Mouse (Mus musculus) hindbrain, embryonic 13.5 days (tissue): ENCODE data around the gene Peli2. TPM values are rescaled to one million over a fixed set of nuclear protein-coding genes. Genes with fewer than 3 reads are reported as not detected.

Source experiments
- ATAC-seq: fragments of 200-750 bp; cut with Nextera tagmentation; 2 replicates; pipeline ENCODE4 v1.8.0; 2017; ENCODE audit warnings: moderate TSS enrichment; ENCODE audit not compliant: low FRiP score
- H3K27ac ChIP-seq: fragments of 300-500 bp; sonication (generic); 2 replicates; pipeline ENCODE4 v1.5.1; 2015; ENCODE audit warnings: inconsistent platforms, mild to moderate bottlenecking, moderate library complexity
- H3K27me3 ChIP-seq: fragments of 300-500 bp; sonication (generic); 2 replicates; pipeline ENCODE4 v1.6.1; 2015; ENCODE audit warnings: mild to moderate bottlenecking, inconsistent platforms
- H3K36me3 ChIP-seq: fragments of 300-500 bp; sonication (generic); 2 replicates; pipeline ENCODE4 v1.6.1; 2015; ENCODE audit warnings: mild to moderate bottlenecking, inconsistent platforms
- H3K4me1 ChIP-seq: fragments of 300-500 bp; sonication (generic); replicated peaks from 2 replicates; pipeline ENCODE4 v1.6.1; 2015; ENCODE audit warnings: inconsistent platforms
- H3K4me2 ChIP-seq: fragments of 300-500 bp; sonication (generic); 2 replicates; pipeline ENCODE4 v1.6.1; 2015; ENCODE audit warnings: inconsistent platforms, mild to moderate bottlenecking, moderate library complexity
- H3K4me3 ChIP-seq: fragments of 300-500 bp; sonication (generic); 2 replicates; pipeline ENCODE4 v1.5.1; 2015; ENCODE audit warnings: mild to moderate bottlenecking, inconsistent platforms
- H3K9ac ChIP-seq: fragments of 300-500 bp; sonication (generic); 2 replicates; pipeline ENCODE4 v1.6.1; 2015; ENCODE audit warnings: mild to moderate bottlenecking, inconsistent platforms
- H3K9me3 ChIP-seq: fragments of 300-500 bp; sonication (generic); 2 replicates; pipeline ENCODE4 v1.6.1; 2016; ENCODE audit warnings: inconsistent platforms
- WGBS: fragments of 180-500 bp; shearing (Covaris S2); methylation state at CpG from one replicate; pipeline ENCODE4 v1.1.7; 2015; 5-methylcytosine and 5-hydroxymethylcytosine counted together
- polyA plus RNA-seq: library from polyadenylated mRNA; unstranded; fragments of >200 nt; fragmentation: Nextera tagmentation; extraction: Ambion mirVana; gene quantifications from 2 replicates; pipeline ENCODE4 v1.2.1, GENCODE M21; 2015

Peli2 gene
- polyA plus RNA-seq, 1 experiment from 2014 or later, result 10.6 TPM

DNA sequence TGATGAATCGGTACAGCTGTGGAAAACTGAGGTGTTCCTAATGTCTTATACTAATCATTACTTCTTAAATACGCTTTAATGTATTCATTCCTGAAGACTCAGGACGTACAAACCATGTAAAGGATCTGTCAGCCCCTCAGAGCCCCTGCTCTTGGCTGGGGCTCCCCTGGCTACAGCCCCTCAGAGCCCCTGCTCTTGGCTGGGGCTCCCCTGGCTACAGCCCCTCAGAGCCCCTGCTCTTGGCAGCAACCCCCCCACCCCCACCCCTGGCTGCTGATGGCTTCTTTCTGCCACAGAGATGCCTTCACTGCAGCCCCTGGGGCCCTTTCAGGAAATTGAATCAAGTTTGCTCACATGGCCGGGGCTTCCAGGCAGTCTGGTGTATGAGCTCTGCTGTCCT lies 22.5 kb downstream of the Peli2 start:
- Histone ChIP-seq H3K4me2 (no peak overlapping the region), H3K4me1 (peaks cover 31% of the 10 kb centered on the region), H3K36me3 (no peaks in the 10 kb centered on the region), H3K9me3 (no peaks in the 10 kb centered on the region), H3K9ac (peak overlapping the region; percentile 51; the same call in 1 of the 2 replicates), H3K27ac (no peak overlapping the region), H3K27me3 (no peaks in the 10 kb centered on the region), H3K4me3 (no peak overlapping the region)
- whole genome bisulfite sequencing, result 32% methylated on average over 4 of the region's 4 CpGs
- ATAC-seq, result no peak

GRCm38 (mm10) chr14:48144330-48144729 lies 23.7 kb downstream of the Peli2 start:
- WGBS, result 94% methylated on average over 17 of the region's 17 CpGs

DNA sequence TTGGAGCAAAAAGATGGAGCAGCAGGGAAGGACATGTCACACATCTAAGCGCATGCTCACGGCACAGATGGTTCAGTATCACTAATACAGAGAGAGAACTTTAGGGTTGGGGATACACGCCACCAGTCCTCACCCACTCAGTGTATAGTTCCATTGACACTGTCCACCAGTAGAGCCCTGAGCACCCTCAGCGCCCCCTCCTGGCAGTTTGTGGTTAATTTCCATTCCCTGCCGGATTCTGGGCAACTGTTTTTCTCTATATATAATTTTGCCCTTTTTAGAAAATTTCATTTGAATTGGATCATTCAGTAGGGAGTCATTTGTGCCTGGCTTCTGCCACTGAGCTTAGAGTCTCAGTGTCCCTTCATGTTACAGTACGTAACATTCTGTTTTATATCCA lies 27.1 kb downstream of the Peli2 start:
- no peaks in the 10 kb centered on the region for H3K9me3 ChIP-seq
- no peak for ATAC-seq
- no peak overlapping the region for H3K4me3 ChIP-seq
- peaks cover 13% of the 10 kb centered on the region for H3K4me1 ChIP-seq
- 84% methylated on average over 6 of the region's 6 CpGs for WGBS
- H3K27ac ChIP-seq, result no peak overlapping the region
- no peaks in the 10 kb centered on the region for H3K27me3 ChIP-seq
- H3K4me2 ChIP-seq, result no peak overlapping the region
- no peak overlapping the region for H3K9ac ChIP-seq
- H3K36me3 ChIP-seq, result no peaks in the 10 kb centered on the region

More at GRCm38 (mm10) chr14:48144330-48144729, 23.7 kb downstream of the Peli2 start:
- Histone ChIP-seq H3K27me3 (no peaks in the 10 kb centered on the region), H3K36me3 (no peaks in the 10 kb centered on the region), H3K4me2 (no peak overlapping the region), H3K27ac (no peak overlapping the region), H3K9ac (no peak overlapping the region), H3K9me3 (no peaks in the 10 kb centered on the region), H3K4me1 (peaks cover 21% of the 10 kb centered on the region), H3K4me3 (no peak overlapping the region)
- no peak for ATAC-seq

GRCm38 (mm10) chr14:48148615-48149014 lies 28.0 kb downstream of the Peli2 start:
- Histone ChIP-seq H3K4me1 (peaks cover 3% of the 10 kb centered on the region), H3K9ac (no peak overlapping the region), H3K27ac (no peak overlapping the region), H3K4me2 (no peak overlapping the region), H3K36me3 (no peaks in the 10 kb centered on the region), H3K4me3 (no peak overlapping the region), H3K27me3 (no peaks in the 10 kb centered on the region), H3K9me3 (no peaks in the 10 kb centered on the region)
- ATAC-seq, result no peak
- WGBS, result 88% methylated on average over 6 of the region's 6 CpGs

DNA sequence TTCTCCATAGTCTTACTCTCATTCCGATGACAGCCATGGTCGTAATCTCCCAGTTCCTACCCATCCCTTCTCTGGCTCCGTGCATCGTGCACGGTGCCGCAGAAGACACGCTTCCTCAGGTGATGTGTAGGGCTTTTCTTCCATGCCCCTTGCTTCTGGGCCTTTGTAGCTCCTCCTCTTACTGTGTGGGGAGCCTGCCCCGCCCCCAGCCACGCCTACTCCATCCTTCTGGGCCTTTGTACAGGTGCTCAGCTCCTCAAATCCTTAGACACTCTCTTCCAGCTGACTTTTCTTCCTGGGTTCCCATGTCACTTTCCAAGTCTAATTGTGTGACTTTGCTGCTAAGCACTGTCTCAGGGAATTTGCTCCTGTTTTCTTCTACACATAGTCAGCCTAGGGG lies 28.7 kb downstream of the Peli2 start:
- WGBS, result 94% methylated on average over 9 of the region's 9 CpGs
- H3K4me2 ChIP-seq, result no peak overlapping the region
- H3K4me3 ChIP-seq, result no peak overlapping the region
- H3K36me3 ChIP-seq, result no peaks in the 10 kb centered on the region
- no peak overlapping the region for H3K9ac ChIP-seq
- H3K27ac ChIP-seq, result no peak overlapping the region
- no peaks in the 10 kb centered on the region for H3K27me3 ChIP-seq
- no peaks in the 10 kb centered on the region for H3K9me3 ChIP-seq
- H3K4me1 ChIP-seq, result no peaks in the 10 kb centered on the region
- ATAC-seq, result no peak

DNA sequence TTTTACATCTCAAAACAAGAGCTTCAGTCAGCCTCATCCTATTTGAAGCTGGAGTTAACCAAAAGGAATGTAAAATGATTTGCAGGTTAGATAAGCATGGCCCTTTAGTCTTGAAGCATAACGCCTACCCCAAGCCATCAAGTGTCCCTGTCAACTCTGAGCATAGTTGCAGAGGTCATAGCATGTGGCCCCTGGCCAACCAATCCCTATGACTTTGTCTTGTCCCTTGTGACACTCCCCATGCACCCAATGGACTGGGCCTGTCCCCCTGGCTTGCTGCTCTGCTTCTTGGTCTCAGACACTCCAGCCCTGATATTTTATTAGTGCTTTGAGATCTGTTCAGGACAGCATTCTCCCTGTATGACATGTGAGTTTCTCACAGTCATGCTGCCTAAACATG lies 30.3 kb downstream of the Peli2 start:
- Histone ChIP-seq H3K4me3 (no peak overlapping the region), H3K4me1 (peaks cover 7% of the 10 kb centered on the region; the same call in 1 of the 2 replicates), H3K4me2 (no peak overlapping the region), H3K36me3 (no peaks in the 10 kb centered on the region), H3K9me3 (no peaks in the 10 kb centered on the region), H3K27ac (no peak overlapping the region), H3K9ac (no peak overlapping the region), H3K27me3 (no peaks in the 10 kb centered on the region)
- 92% methylated on average over 1 of the region's 1 CpGs for WGBS
- ATAC-seq, result no peak

DNA sequence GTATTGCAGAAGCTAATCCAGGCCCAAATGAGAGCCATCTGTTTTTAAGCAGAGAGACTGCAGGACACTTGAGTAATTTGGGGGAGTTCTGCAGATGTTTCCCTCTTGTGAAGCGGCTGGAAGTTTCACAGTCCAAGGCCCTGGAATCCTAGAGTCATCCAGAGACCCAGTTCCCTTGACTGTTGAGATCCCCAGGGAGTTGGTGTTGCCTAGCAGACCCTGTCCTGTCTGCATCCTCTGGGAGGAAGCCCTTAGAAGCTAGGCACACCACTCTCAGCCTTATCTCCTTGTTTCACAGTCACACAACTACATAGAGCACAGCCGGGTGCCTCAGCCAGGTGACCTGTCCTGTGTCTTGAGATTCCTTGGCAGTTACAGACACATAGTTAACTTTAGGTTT lies 30.9 kb downstream of the Peli2 start:
- H3K9me3 ChIP-seq, result no peaks in the 10 kb centered on the region
- no peak for ATAC-seq
- no peaks in the 10 kb centered on the region for H3K36me3 ChIP-seq
- H3K27ac ChIP-seq, result no peak overlapping the region
- WGBS, result 88% methylated on average over 2 of the region's 2 CpGs
- H3K4me3 ChIP-seq, result no peak overlapping the region
- H3K9ac ChIP-seq, result no peak overlapping the region
- H3K27me3 ChIP-seq, result no peaks in the 10 kb centered on the region
- peaks cover 7% of the 10 kb centered on the region; the same call in 1 of the 2 replicates for H3K4me1 ChIP-seq
- H3K4me2 ChIP-seq, result no peak overlapping the region

GRCm38 (mm10) chr14:48153064-48153463 lies 32.4 kb downstream of the Peli2 start:
- H3K9me3 ChIP-seq, result no peaks in the 10 kb centered on the region
- H3K36me3 ChIP-seq, result no peaks in the 10 kb centered on the region
- H3K27me3 ChIP-seq, result no peaks in the 10 kb centered on the region
- no peak overlapping the region for H3K27ac ChIP-seq
- H3K4me2 ChIP-seq, result no peak overlapping the region
- peaks cover 7% of the 10 kb centered on the region for H3K4me1 ChIP-seq
- WGBS, result 88% methylated on average over 2 of the region's 2 CpGs
- ATAC-seq, result no peak
- H3K9ac ChIP-seq, result no peak overlapping the region
- no peak overlapping the region for H3K4me3 ChIP-seq

DNA sequence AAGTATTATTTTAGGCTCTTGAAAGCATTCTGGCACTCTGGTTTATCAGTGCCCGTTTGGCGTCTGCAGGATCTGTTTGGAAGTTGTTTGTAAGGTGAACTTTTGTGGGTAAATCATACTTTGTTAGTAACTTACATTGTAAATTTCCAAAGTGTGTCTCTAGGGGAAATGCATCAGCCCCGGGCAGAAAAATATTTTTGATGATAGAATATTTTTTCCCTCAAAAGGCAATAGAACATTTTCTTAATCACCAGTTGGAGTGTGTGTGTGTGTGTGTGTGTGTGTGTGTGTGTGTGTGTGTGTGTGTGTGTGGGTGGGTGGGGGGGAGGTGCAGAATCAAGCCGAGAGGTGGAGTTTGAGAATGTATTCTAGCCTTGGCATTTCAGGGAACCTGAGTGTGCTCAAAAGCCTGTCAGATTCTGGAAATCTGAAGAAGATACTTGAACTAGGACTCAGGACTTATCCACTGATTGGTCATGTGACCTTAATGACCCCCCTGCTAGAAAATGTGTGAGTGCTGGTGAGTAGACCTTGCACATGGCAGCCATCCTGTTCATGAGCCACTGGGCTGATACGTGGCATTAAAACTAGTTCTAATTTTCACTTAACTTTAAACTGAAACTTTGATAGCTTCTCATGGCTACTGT lies 33.4 kb downstream of the Peli2 start:
- H3K27me3 ChIP-seq, result no peaks in the 10 kb centered on the region
- no peak overlapping the region for H3K4me3 ChIP-seq
- WGBS, result 88% methylated on average over 5 of the region's 5 CpGs
- no peaks in the 10 kb centered on the region for H3K36me3 ChIP-seq
- no peak overlapping the region for H3K4me2 ChIP-seq
- no peak for ATAC-seq
- H3K27ac ChIP-seq, result no peak overlapping the region
- peaks cover 11% of the 10 kb centered on the region for H3K4me1 ChIP-seq
- no peak overlapping the region for H3K9ac ChIP-seq
- H3K9me3 ChIP-seq, result no peaks in the 10 kb centered on the region

DNA sequence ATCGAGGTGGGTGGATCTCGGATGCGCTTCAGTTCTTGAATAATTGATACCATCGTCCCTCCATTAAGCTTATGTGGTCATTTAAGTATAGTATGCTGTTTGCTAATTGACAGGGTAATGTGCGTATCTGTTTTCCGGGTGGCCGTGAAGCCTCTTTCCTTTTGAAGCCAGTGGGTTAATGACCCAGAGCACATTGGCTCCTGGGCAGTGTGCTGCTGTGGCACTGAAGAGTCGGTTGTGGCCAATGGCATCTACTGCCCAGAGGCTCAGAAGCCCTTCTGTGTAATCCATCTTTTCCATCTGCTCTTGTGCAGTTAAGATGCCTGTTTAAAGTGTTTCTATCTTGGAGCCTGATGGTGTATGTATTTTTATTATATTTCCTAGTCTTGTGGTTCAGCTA lies 34.0 kb downstream of the Peli2 start:
- Histone ChIP-seq H3K9me3 (no peaks in the 10 kb centered on the region), H3K36me3 (no peaks in the 10 kb centered on the region), H3K4me2 (no peak overlapping the region), H3K27me3 (no peaks in the 10 kb centered on the region), H3K27ac (no peak overlapping the region), H3K4me1 (peaks cover 11% of the 10 kb centered on the region), H3K9ac (no peak overlapping the region), H3K4me3 (no peak overlapping the region)
- 59% methylated on average over 8 of the region's 8 CpGs for WGBS
- no peak for ATAC-seq

DNA sequence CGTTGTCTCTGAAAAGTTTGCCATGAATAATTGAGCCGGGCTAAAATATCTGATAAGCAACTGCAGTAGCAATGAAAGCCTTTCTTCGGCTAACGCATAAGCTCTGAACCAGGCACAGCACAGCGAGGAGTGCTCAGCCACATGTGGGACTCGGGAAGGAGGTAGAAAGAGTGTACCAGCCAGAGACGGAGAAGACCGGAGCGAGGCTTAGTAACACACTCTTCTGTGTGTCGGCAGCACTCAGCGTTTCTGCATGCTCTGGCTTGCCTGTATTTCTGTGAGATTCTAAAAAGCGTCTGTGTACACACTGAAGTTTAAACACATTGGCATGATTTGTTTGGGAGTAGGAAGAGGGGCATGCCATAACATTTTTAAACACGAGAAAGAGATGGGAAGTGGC lies 34.5 kb downstream of the Peli2 start:
- peak overlapping the region; percentile 35; the same call in 1 of the 2 replicates for H3K27ac ChIP-seq
- H3K27me3 ChIP-seq, result no peaks in the 10 kb centered on the region
- H3K9me3 ChIP-seq, result no peaks in the 10 kb centered on the region
- H3K4me3 ChIP-seq, result no peak overlapping the region
- no peak overlapping the region for H3K4me2 ChIP-seq
- no peak for ATAC-seq
- no peak overlapping the region for H3K9ac ChIP-seq
- H3K36me3 ChIP-seq, result 0 out of 2 replicates have a peak, but pooled peaks cover 2% of the 10 kb centered on the region
- H3K4me1 ChIP-seq, result peaks cover 11% of the 10 kb centered on the region
- WGBS, result 88% methylated on average over 13 of the region's 13 CpGs

DNA sequence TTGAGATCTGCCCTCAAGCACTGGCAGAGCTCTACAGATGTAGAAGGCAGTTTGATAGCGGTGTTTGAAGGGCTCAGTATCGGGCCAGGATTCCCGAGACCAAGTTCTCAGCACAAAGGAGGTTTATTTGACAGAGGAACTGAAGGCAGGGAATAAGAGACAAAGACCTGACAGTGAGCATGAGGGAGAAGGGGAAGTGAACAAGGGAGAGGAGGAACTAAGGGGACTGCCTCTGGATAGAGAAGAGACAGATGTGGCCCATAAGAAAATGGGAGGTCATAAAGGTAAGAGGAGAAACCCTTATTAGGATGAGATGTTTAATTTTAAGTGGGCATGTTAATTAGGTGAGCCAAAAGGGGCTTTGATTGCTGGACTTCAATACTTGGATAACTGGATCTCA lies 36.5 kb downstream of the Peli2 start:
- Histone ChIP-seq H3K9me3 (no peaks in the 10 kb centered on the region), H3K4me3 (no peak overlapping the region), H3K4me2 (no peak overlapping the region), H3K9ac (no peak overlapping the region), H3K27ac (no peak overlapping the region), H3K27me3 (no peaks in the 10 kb centered on the region), H3K4me1 (peaks cover 11% of the 10 kb centered on the region), H3K36me3 (peaks cover 13% of the 10 kb centered on the region; the same call in 1 of the 2 replicates)
- 92% methylated on average over 3 of the region's 3 CpGs for WGBS
- no peak for ATAC-seq

- Histone ChIP-seq H3K9ac (no peak overlapping the region), H3K27me3 (no peaks in the 10 kb centered on the region), H3K4me1 (peaks cover 16% of the 10 kb centered on the region), H3K27ac (no peak overlapping the region), H3K4me3 (no peak overlapping the region), H3K36me3 (peaks cover 13% of the 10 kb centered on the region; the same call in 1 of the 2 replicates), H3K4me2 (no peak overlapping the region), H3K9me3 (no peaks in the 10 kb centered on the region)
- ATAC-seq, result 0 out of 2 replicates have a peak, but pooled peaks have one; percentile 22
- WGBS, result 84% methylated on average over 8 of the region's 8 CpGs
Observed at GRCm38 (mm10) chr14:48157835-48158234, 37.2 kb downstream of the Peli2 start.
